Mouse (Mus musculus): ENCODE data around the gene Fbn1.

Gene Fbn1

DNA sequence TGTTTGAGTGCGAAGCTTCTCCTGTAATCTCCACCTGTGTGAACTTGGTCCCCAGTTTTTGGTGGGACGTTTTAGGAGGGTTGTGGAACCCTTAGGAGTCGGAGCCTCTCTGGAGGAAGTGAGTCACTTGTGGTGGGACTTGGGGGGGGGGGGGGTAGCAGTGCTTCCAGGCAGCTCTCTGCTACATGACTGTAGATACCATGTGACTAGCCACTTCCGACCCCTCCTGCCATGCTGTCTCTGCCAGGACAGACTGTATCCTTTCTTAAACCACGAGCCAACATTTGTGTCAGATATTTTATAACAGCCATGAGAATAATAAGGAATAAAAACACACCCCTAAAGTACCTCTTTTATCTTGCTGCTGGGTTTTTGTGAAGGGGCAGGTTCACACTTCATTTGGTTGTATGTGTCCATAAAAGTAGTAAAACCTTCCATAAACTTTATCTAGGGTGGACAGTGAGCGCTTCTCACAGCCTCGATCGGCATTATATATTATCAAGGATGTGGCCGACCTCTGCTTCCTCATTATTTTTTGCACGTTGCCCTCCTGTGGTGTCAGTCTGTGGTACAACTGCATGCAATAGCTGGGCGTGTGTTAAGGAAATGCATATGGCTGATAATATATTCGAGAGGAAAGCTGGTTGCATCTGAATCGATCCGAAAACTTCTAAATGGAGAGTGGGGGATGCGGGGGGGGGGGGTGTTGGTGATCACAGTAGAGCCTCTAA is 51.6 kb downstream of the Fbn1 start:
- DNase-seq (ENCODE audit: low spot score in 2 of 2), result no peak

DNA sequence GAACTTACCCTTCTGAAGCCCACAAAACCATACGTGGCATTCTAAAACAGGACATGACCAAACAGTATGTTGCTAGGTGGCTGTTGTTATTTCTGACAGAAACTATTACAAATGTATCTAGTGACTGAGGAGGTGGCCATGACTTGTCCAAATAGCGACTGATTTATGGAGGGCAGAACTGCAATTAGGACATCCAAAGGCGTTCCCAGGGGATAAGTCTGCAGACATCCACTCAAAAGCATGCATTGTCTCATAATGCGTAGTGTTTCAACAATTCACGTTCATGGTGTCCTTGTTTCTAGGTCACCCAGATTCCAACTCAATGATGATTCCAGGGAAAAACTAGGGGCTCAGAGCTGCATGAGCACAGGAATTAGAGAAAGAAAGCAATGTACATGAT is 53.0 kb downstream of the Fbn1 start:
- no peak for DNase-seq (ENCODE audit: low spot score in 2 of 2)

DNA sequence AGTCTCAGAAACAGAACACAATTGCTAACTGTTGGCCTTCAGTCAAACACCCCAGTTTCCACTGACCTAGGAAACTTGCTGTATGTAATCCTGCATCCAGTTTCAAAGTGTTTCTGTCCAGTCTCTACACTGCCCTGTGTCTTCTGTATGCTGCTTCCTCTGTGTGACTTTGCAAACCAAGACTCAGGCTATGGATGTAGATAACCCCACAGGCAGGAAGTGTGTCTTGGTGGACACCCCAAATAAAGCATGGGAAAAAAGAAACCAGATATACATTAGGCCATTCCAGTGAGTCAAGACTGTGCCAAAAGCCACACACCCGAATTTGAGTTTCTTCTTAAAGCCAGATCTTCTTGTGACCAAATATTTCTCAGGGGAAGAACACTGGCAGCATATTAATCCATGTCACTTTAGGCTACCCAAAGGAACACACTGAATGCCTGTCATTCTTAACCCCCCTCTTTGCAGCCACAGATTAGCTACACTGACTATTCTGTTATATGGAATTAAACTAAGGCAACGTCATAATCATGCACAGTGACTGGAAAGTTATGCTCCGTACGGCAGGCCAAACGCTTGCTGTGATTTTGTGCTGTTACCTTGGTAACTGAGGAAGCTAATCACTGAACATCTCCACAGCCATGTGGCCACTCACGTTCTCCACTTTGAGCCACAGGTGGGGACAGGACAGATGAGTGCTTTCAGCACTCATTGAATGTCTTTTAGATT is 55.3 kb downstream of the Fbn1 start:
- no peak for DNase-seq (ENCODE audit: low spot score in 2 of 2)

DNA sequence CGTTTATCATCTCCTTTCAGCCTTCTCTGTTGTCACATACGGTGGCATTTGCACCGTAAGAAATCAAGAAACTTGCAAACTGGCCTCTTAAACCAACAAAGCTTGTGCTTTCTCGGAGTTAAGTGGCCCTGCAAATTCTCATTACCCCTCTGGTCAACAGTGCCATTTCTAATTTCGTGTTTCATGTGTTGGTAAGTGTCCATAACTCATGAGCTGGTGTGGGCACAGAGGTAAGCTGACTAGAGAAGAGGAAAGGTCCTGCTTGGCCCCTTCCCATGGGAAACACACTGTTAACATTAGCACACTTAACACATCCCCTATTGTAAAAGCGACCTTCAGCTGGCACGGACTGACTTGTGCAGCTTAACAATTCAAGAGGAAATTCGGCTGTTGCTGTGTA is 58.4 kb downstream of the Fbn1 start:
- no peak for DNase-seq (ENCODE audit: low spot score in 2 of 2)

DNA sequence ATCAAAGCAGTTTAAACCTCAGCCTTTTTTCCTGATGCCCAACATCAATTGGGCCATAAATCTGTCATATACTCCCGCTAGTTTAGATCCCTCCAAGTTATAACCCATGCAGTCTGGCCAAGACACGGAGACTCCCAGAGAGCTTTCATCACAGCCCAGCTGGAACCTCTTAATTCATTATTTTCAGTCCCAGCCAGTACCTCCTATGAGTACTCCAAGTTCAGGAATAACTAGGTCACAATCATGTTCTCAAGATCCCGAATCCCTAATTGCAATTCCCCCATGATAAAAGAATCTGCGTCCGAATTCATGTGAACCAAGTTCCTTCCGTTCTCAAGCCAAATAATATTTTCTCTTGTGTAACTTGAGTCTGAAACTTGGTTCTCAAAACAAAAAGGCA is 58.9 kb downstream of the Fbn1 start:
- DNase-seq (ENCODE audit: low spot score in 2 of 2), result no peak

DNA sequence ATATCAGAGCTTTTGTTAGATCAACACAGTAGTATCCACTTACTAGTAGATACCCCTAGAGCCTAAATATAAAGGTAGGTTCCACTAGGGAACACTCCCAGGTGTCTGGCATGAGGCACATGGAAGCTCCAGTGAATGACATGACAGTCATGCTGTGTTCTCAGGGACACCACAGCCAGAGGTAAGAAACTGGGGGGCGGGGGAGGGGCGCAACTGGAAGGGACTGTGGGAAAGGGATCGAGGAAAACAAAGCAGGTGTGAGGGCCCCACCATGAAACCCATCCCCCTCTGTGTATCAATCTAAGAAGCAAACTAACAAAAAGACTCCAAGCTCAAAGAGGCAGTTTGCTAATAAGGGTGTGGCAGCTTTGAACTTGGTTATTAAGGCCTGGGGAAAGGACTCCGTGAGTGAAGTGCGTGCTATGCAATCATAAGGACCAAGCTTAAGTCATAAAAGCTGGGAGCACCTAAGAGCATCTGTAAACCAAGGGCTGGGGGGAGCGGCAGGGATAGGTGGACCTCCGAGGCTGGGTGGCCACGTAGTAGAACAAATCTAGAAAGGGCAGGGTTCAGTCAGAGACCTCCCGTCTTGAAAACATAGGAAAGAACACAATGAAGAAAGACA is 60.4 kb downstream of the Fbn1 start:
- DNase-seq (ENCODE audit: low spot score in 2 of 2), result no peak

DNA sequence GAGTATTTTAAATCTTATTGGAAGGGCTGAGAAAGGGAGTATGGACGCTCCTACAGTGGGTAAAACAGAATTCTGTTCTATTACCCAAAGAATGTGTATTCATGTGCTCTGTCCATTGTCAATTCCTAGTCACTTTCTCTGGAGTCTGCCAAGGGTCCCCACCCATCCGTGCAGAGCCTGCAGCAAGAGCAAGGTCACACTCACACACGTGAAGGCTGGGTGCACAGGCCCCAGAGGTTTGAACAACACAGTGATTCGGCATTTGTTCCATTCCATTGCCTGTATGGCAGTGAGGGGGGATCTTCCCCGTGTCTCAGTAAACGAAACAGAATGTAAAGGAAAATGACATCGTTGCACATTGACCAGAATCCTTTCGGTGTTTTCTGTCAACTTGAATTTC is 69.4 kb downstream of the Fbn1 start:
- no peak for DNase-seq (ENCODE audit: low spot score in 2 of 2)

DNA sequence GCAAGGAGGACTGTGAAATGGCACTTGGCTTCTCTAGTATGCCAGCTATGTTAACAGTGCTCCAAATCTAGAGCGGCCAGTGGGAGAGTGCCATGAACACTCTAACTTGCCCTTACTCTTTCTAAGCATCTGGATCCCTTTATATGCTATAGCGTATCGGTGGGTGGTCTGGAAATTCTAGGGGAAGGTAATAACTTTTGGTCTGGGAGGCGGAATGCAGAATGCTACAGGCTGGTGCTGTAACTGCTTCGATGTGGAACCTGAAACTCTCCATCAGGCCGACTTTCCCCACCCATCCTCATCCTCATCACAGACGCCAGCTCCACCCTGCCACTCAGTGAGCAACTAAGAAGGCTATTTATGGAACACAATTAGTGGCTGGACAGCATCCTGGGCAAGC is 71.6 kb downstream of the Fbn1 start:
- DNase-seq (ENCODE audit: low spot score in 2 of 2), result no peak

DNA sequence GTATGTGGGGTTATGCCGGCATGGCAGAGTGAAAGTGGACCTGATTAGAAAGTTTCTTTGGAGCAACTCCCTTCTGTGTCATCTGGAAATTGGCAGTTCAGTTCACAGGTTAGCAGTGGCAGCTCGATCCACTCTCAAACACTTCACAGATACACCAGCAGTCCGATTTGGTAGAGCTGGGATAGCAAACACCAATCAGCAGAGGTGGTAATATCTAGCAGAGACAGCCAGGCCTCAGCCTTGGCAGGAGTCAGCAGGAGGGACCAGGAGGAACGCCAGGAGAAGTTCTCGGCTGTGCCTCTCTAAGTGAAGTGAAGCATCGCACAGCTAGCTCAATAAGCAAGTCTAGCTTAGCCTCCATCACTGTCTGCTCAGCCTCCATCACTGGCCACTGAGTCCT is 74.3 kb downstream of the Fbn1 start:
- DNase-seq (ENCODE audit: low spot score in 2 of 2), result no peak

DNA sequence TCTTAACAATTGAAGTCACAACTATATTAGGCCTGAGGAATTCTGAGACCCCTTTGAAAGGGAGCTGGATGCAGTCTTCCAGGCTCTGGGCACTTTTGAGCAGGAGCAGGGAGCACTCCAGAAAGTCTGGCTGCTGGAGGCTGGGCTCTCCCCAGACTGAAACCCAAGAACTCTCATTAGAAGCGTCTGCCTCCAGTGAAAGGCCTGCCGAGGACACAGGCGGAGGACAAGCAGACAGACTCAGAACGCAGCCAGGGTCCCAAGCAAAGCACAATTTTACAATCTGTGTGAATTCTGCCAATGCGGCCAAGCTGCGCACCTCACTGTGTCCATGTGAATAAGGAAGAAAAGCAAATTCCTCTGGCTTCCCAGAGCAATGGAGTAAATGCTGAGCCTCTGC is 76.3 kb downstream of the Fbn1 start:
- no peak for DNase-seq (ENCODE audit: low spot score in 2 of 2)

DNA sequence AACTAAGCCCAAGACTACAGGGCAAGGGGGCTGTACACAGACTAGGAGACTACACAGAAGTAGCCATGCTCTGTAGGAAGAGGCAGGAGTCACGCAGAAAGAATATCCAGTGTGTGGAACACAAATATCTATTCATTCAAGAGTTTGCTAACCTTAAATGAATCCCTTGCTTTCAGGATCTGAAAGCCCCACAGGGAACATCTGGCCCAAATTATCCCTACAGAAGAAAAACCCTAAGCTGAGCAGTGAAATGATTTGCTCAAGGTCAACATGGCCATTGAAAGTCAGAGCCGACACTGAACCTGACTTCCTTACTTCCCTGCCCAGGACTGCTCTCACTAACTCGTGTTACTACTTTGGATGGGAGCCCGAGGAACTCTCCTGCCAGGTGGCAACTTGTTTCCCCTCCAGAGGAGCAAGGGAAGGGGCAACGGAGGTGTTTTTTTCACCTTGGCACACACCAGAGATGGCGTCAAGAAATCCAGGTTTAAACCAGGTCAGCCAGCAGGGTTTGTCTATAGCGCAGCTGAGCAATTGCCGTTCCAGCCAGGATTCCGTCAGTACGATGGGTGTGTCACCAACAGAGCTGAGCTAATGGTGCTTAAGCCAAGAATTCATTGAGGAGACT is 78.9 kb downstream of the Fbn1 start:
- no peak for DNase-seq (ENCODE audit: low spot score in 2 of 2)

DNA sequence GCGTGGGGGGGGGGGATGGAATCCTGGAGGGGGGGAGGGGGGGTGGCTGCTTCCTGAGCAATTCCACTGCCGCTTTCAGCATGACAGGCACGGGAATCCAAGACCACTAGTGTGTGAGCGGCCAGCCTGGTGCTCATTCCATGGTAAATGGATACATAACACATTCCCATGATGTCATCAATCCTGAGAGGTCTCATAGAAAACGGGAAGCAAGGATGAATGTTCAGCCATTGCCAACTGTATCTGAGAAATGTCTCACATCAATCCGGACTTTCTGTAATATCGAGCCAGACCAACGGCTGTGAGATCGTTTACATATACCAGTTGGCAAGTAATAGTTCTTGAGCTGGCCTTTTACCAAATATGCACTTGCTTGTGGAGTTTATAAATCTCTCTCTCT is 87.2 kb downstream of the Fbn1 start:
- no peak for DNase-seq (ENCODE audit: low spot score in 2 of 2)

DNA sequence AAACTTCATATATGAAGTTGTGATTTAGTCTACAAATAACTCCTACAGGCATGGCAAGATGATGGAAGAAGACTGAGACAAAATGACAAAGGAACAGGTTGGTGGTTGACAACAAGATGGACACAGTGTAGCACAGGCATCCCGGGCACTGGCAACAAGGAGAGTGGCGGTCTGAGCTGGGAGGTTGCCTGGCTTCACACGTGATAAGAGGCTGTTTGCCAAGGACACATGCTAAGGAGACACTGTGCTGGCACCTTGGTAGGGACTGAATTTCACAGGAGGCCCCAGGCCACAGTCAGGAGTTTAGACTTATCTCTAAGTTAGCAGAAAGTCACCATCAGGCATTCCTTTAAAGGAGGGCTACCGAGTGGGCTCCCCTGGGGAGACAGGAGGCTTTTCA is 88.1 kb downstream of the Fbn1 start:
- no peak for DNase-seq (ENCODE audit: low spot score in 2 of 2)

DNA sequence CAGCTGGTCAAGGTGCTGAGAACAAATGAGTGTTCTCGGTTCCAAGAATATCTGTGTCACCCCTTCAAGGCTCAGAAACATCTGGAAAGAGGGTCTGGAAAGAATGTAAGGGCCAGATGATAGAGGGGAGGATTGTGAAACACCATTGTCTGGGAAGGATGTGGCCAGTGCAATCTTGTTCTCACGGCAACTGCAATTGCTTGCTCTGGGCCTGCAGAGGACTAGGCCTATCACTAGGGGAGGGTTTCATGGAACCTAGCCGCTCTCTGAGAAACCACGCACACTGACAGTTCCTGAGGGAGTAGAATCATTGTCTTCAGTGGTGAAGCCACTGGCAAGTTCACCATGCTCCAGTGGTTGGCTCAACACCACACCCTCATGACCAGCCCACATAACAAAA is 89.2 kb downstream of the Fbn1 start:
- DNase-seq (ENCODE audit: low spot score in 2 of 2), result no peak

DNA sequence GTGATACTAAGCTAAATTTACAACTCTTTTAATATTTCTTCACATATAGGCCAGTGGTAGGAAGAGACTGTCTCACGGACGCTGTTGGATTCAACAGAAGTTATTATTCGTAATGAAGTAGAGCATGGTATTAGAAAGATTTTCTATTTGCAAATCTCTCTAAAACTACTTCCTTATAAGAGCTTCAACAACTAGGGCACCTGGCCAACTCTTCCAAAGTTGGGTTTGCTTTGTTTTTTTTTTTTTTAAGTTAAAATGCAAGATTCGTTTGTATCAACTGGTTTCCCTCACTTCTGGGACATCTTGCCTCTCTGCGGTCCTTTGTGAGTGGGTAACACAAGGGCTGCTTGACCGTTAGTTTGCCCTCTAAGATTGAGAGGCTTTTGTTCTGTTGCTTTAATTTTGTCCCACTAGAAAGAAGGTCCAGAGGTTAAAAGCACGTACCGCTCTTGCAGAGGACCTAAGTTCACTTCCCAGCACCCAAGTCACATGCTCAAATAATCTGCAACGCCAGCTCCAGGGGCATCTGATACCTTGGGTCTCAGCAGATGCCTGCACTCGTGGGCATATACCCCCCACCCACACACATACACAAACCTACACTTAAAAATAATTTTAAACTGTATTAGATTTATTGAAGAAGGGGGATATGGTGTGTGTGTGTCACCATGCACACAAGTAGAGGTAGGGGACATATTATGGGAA is 91.1 kb downstream of the Fbn1 start:
- no peak for DNase-seq (ENCODE audit: low spot score in 2 of 2)

DNA sequence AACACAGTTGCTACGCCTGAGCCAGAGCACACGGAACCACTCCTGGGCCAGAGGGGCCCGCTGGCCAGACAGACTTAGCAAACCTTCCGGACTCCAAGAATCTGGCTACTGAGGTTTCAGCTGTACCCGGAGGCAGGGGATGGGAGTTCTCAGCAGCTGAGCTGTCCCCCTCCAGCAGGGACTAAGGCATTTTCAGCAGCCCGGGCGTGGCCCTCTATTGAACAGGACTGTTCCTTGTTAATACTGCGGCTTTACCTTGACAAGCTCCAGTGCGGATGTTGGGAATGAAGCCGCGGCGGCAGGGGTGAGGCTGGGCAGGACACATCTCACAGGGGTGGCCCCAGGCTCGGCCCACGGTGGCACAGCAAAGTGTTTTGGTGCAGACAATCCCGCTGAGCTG is 95.4 kb downstream of the Fbn1 start:
- peak in 1 of 2 experiments; percentile 13 for DNase-seq (ENCODE audit: low spot score in 2 of 2)

DNA sequence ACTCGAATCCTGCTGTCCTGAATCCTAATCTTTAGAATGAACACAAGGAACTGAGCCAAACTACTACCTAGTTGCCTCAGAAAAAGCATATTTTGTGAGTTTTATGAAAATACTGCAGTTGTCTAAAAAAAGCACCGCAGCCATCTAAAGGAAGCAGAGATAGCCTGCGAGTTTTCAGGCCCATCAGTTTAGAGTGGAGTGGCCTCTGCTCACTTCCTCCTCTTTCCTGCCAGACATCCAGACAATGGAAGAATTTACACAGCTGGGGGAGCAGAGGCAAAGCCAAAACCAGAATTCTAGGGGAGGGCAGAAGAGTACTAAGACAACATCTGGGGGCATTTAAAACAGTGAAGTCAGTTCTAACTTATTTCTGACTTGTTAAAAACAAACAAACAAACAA is 96.0 kb downstream of the Fbn1 start:
- DNase-seq (ENCODE audit: low spot score in 2 of 2), result no peak

DNA sequence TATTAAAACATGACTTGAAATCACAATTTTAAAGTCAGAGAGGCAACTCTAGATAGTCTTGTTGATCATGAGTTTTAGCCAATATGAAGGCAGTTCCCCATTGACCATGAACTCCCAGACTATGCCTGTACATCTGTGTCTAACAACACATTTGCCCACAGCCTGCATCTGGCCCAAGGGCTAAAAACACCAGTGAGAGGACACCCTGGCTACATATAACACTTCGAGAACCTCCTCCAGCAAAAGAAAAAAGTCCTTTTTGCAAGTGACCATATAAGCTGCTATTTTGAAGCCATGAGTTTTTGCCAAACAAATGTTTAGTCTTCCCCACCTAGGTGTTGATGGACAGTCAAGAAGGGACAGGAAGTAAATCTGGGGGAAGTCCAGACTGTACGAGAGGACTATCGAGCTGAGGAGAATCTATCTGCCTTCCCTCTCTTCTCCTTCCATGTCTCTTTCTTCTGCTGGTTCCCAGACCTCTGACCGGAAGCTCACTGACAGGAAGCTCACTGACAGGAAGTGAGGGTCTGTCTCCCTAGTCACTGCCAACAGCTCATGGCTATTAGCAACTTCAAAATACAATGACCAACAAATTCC is 103.2 kb downstream of the Fbn1 start:
- no peak for DNase-seq (ENCODE audit: low spot score in 2 of 2)

DNA sequence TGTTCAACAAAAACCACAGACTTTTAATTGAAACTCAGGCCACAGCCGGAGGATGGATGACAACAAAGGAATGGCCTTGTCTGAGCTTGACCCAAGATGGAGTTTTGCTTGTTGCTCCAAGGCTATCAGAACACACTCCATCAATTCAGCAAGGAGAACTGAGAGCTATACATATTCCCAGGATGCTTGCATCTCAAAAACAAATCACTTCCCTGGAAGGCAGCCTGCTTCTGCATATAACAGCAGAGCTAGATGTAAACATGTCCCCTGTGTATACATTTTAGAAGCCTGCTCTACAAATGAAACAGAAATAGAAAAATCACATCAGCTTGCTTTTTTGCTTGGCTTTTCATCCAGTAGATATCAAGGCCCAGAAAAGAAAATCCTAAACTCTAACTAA is 105.5 kb downstream of the Fbn1 start:
- DNase-seq (ENCODE audit: low spot score in 2 of 2), result no peak

DNA sequence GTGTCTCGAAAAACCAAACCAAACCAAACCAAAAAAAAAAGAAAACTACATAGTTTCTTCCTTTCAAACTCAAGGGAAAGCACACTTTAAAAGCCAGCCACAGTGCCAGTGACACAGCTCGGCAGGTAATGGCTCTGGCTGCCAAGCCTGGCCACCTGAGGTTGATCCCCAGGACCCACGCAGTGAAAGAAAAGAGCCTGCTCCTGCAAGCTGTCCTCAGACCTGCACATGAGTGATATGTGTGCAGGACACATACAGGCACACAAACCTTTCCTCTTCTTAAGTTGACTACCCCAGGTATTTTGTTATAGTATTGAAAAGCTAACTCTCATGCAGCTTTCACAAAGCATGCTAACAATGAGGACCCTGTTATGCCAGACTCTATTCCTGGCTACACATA is 107.7 kb downstream of the Fbn1 start:
- DNase-seq (ENCODE audit: low spot score in 2 of 2), result no peak

DNA sequence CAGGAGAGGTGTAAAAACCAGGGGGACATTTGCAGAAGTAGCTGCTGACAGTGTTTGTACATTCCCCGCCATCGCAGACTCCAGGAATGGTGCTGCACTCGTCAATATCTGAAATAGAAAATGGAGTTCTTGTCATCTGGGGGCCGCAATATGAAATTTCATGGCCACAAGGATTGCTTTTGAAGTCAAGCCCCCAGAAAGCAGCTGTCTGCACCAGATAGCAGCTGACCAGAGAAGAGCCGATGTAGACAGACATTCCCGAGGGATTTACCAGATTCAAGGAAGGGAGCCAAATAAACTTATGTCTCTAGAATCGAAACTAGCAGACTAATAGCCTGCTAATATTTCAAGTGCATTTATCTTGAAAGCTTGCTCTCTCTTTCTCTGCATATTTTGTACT is 110.0 kb downstream of the Fbn1 start:
- no peak for DNase-seq (ENCODE audit: low spot score in 2 of 2)

Data from spleen, postnatal 4 days (tissue).